Mouse (Mus musculus) CH12.LX (cell line): Measurements from ENCODE around the gene Tob1. TPM values are rescaled to one million over a fixed set of nuclear protein-coding genes. Genes with fewer than 3 reads are reported as not detected.

ENCODE experiments used
- DNase-seq: peaks from one replicate; pipeline ENCODE4 v3.0.0-alpha.2; 2013; ENCODE audit errors: extremely low read depth
- H3K27ac ChIP-seq: 2 replicates; pipeline ENCODE4 v1.5.1; 2012; ENCODE audit warnings: low read depth, mild to moderate bottlenecking, control low read depth, moderate library complexity; ENCODE audit not compliant: insufficient read depth
- H3K27me3 ChIP-seq: replicated peaks from 2 replicates; pipeline ENCODE3; 2012; ENCODE audit warnings: inconsistent platforms
- H3K36me3 ChIP-seq, 2 experiments: replicated peaks in 1 of 2; 2 replicates each; pipeline versions ENCODE3 to v1.6.1; 2012; ENCODE audit warnings: inconsistent platforms in 1 of 2, low read length in 1 of 2, mild to moderate bottlenecking in 1 of 2, mixed read lengths in 1 of 2, moderate library complexity in 1 of 2; ENCODE audit not compliant: control insufficient read depth in 1 of 2, insufficient read depth in 1 of 2
- H3K4me1 ChIP-seq, 2 experiments: 2 replicates each; pipeline ENCODE4 v1.6.1; 2012; ENCODE audit warnings: inconsistent platforms in 1 of 2, moderate library complexity in 1 of 2; ENCODE audit not compliant: insufficient read depth in 2 of 2, control insufficient read depth in 1 of 2
- H3K4me2 ChIP-seq: 2 replicates; pipeline ENCODE4 v1.6.1; 2012; ENCODE audit warnings: low read depth, mild to moderate bottlenecking, control low read depth; ENCODE audit not compliant: poor library complexity, insufficient read depth, severe bottlenecking
- H3K4me3 ChIP-seq, 3 experiments: fragments of 150-350 bp in 1 of 3; sonication (generic) in 1 of 3; replicated peaks in 1 of 3; 2 replicates each; pipeline versions ENCODE3 to v1.5.1; 2011 to 2012; ENCODE audit warnings: low read depth in 2 of 3, low read length in 2 of 3, mild to moderate bottlenecking in 2 of 3, moderate library complexity in 2 of 3, control low read depth in 1 of 3, improper control_type of control experiment in 1 of 3, inconsistent platforms in 1 of 3, mixed read lengths in 1 of 3; ENCODE audit not compliant: poor library complexity in 1 of 3
- H3K79me2 ChIP-seq: replicated peaks from 2 replicates; pipeline ENCODE4 v1.6.1; 2012; ENCODE audit warnings: mild to moderate bottlenecking, moderate library complexity; ENCODE audit not compliant: control insufficient read depth, poor library complexity, insufficient read depth, severe bottlenecking; ENCODE audit errors: extremely low read depth
- H3K9ac ChIP-seq: 2 replicates; pipeline ENCODE4 v1.6.1; 2012; ENCODE audit warnings: low read depth, mild to moderate bottlenecking, control low read depth, moderate library complexity; ENCODE audit not compliant: insufficient read depth
- H3K9me3 ChIP-seq: replicated peaks from 2 replicates; pipeline ENCODE3; 2012; ENCODE audit warnings: low read length, inconsistent platforms, mixed read lengths
- BHLHE40 ChIP-seq: IDR thresholded peaks from 2 replicates; pipeline ENCODE4 v1.6.1; 2011; ENCODE audit warnings: mild to moderate bottlenecking, low read depth, low read length, improper control_type of control experiment
- CHD1 ChIP-seq: IDR thresholded peaks from 2 replicates; pipeline ENCODE4 v1.6.1; 2012; ENCODE audit warnings: low read depth, low read length, improper control_type of control experiment, inconsistent platforms
- CHD2 ChIP-seq: IDR thresholded peaks from 2 replicates; pipeline ENCODE4 v1.6.1; 2011; ENCODE audit warnings: low read length, improper control_type of control experiment
- CTCF ChIP-seq, 2 experiments: IDR thresholded peaks in 1 of 2; conservative IDR thresholded peaks in 1 of 2; 2 replicates each; pipeline ENCODE4 v1.5.1; 2011 to 2012; ENCODE audit warnings: low read depth in 2 of 2, low read length in 2 of 2, improper control_type of control experiment in 1 of 2, inconsistent platforms in 1 of 2, mild to moderate bottlenecking in 1 of 2, moderate library complexity in 1 of 2
- E2F4 ChIP-seq: IDR thresholded peaks from 2 replicates; pipeline ENCODE4 v1.6.1; 2011; ENCODE audit warnings: low read depth, low read length, improper control_type of control experiment; ENCODE audit not compliant: insufficient replicate concordance
- ELF1 ChIP-seq: IDR thresholded peaks from 2 replicates; pipeline ENCODE4 v1.6.1; 2014; ENCODE audit warnings: low read depth, mild to moderate bottlenecking, inconsistent platforms, low read length, improper control_type of control experiment
- EP300 ChIP-seq: IDR thresholded peaks from 2 replicates; pipeline ENCODE4 v1.6.1; 2011; ENCODE audit warnings: low read length, improper control_type of control experiment
- ETS1 ChIP-seq: conservative IDR thresholded peaks from 2 replicates; pipeline ENCODE4 v1.6.1; 2012; ENCODE audit warnings: low read depth, mild to moderate bottlenecking, inconsistent platforms, low read length, improper control_type of control experiment, moderate library complexity
- GABPA ChIP-seq: IDR thresholded peaks from 2 replicates; pipeline ENCODE4 v1.6.1; 2012; ENCODE audit warnings: low read depth, low read length, improper control_type of control experiment, inconsistent platforms; ENCODE audit not compliant: insufficient replicate concordance
- HCFC1 ChIP-seq: IDR thresholded peaks from 2 replicates; pipeline ENCODE4 v1.6.1; 2012; ENCODE audit warnings: low read depth, mild to moderate bottlenecking, inconsistent platforms, low read length, improper control_type of control experiment
- IRF4 ChIP-seq: IDR thresholded peaks from 2 replicates; pipeline ENCODE4 v1.6.1; 2014; ENCODE audit warnings: low read depth, mild to moderate bottlenecking, inconsistent platforms, low read length, improper control_type of control experiment
- JUN ChIP-seq: IDR thresholded peaks from 2 replicates; pipeline ENCODE4 v1.6.1; 2011; ENCODE audit warnings: low read depth, mild to moderate bottlenecking, low read length, improper control_type of control experiment, moderate library complexity; ENCODE audit not compliant: insufficient read depth
- JUND ChIP-seq: conservative IDR thresholded peaks from 2 replicates; pipeline ENCODE4 v1.6.1; 2011; ENCODE audit warnings: low read depth, low read length, improper control_type of control experiment
- KAT2A ChIP-seq: IDR thresholded peaks from 2 replicates; pipeline ENCODE4 v1.6.1; 2012; ENCODE audit warnings: low read length, improper control_type of control experiment, inconsistent platforms; ENCODE audit not compliant: insufficient replicate concordance
- MAFK ChIP-seq: IDR thresholded peaks from 2 replicates; pipeline ENCODE4 v1.6.1; 2011; ENCODE audit warnings: low read length, improper control_type of control experiment; ENCODE audit not compliant: insufficient replicate concordance
- MAX ChIP-seq: IDR thresholded peaks from 2 replicates; pipeline ENCODE4 v1.6.1; 2011; ENCODE audit warnings: low read length, improper control_type of control experiment
- MAZ ChIP-seq: IDR thresholded peaks from 2 replicates; pipeline ENCODE4 v1.6.1; 2012; ENCODE audit warnings: low read depth, mild to moderate bottlenecking, inconsistent platforms, low read length, improper control_type of control experiment, moderate library complexity
- MEF2A ChIP-seq: IDR thresholded peaks from 2 replicates; pipeline ENCODE4 v1.6.1; 2014; ENCODE audit warnings: low read depth, mild to moderate bottlenecking, inconsistent platforms, low read length, improper control_type of control experiment, borderline replicate concordance
- MXI1 ChIP-seq: IDR thresholded peaks from 2 replicates; pipeline ENCODE4 v1.6.1; 2011; ENCODE audit warnings: mild to moderate bottlenecking, low read depth, low read length, improper control_type of control experiment
- MYC ChIP-seq: IDR thresholded peaks from 2 replicates; pipeline ENCODE4 v1.6.1; 2011; ENCODE audit warnings: low read depth, mild to moderate bottlenecking, improper control_type of control experiment, low read length
- NELFE ChIP-seq: IDR thresholded peaks from 2 replicates; pipeline ENCODE4 v1.6.1; 2011; ENCODE audit warnings: low read depth, low read length, improper control_type of control experiment
- NRF1 ChIP-seq: IDR thresholded peaks from 2 replicates; pipeline ENCODE4 v1.6.1; 2014; ENCODE audit warnings: low read depth, mild to moderate bottlenecking, inconsistent platforms, low read length, improper control_type of control experiment, moderate library complexity
- PAX5 ChIP-seq: IDR thresholded peaks from 2 replicates; pipeline ENCODE4 v1.6.1; 2012; ENCODE audit warnings: low read length, inconsistent platforms, mixed read lengths
- POLR2A ChIP-seq: IDR thresholded peaks from 2 replicates; pipeline ENCODE4 v1.6.1; 2011; ENCODE audit warnings: low read depth, mild to moderate bottlenecking, improper control_type of control experiment, low read length
- POLR2AphosphoS2 ChIP-seq: IDR thresholded peaks from 2 replicates; pipeline ENCODE4 v1.6.1; 2011; ENCODE audit warnings: low read depth, low read length, improper control_type of control experiment
- RAD21 ChIP-seq: IDR thresholded peaks from 2 replicates; pipeline ENCODE4 v1.6.1; 2011; ENCODE audit warnings: low read depth, mild to moderate bottlenecking, low read length, improper control_type of control experiment, moderate library complexity
- RCOR1 ChIP-seq: conservative IDR thresholded peaks from 2 replicates; pipeline ENCODE4 v1.6.1; 2012; ENCODE audit warnings: low read depth, mild to moderate bottlenecking, inconsistent platforms, low read length, improper control_type of control experiment
- SIN3A ChIP-seq: IDR thresholded peaks from 2 replicates; pipeline ENCODE4 v1.6.1; 2012; ENCODE audit warnings: low read length, improper control_type of control experiment, inconsistent platforms
- SMC3 ChIP-seq: IDR thresholded peaks from 2 replicates; pipeline ENCODE4 v1.6.1; 2011; ENCODE audit warnings: low read depth, low read length, improper control_type of control experiment
- TBP ChIP-seq: conservative IDR thresholded peaks from 2 replicates; pipeline ENCODE4 v1.6.1; 2011; ENCODE audit warnings: low read depth, low read length, improper control_type of control experiment
- TCF12 ChIP-seq: IDR thresholded peaks from 2 replicates; pipeline ENCODE4 v1.6.1; 2014; ENCODE audit warnings: low read depth, mild to moderate bottlenecking, inconsistent platforms, low read length, improper control_type of control experiment
- UBTF ChIP-seq: IDR thresholded peaks from 2 replicates; pipeline ENCODE4 v1.6.1; 2012; ENCODE audit warnings: low read depth, mild to moderate bottlenecking, inconsistent platforms, low read length, improper control_type of control experiment, moderate library complexity
- USF1 ChIP-seq: IDR thresholded peaks from 2 replicates; pipeline ENCODE4 v1.6.1; 2014; ENCODE audit warnings: low read depth, mild to moderate bottlenecking, inconsistent platforms, low read length, improper control_type of control experiment
- USF2 ChIP-seq: conservative IDR thresholded peaks from 2 replicates; pipeline ENCODE4 v1.6.1; 2011; ENCODE audit warnings: low read depth, low read length, improper control_type of control experiment
- ZC3H11A ChIP-seq: IDR thresholded peaks from 2 replicates; pipeline ENCODE4 v1.6.1; 2012; ENCODE audit warnings: low read depth, mild to moderate bottlenecking, inconsistent platforms, low read length, improper control_type of control experiment
- ZKSCAN1 ChIP-seq: IDR thresholded peaks from 2 replicates; pipeline ENCODE4 v1.6.1; 2012; ENCODE audit warnings: low read depth, inconsistent platforms, low read length, improper control_type of control experiment, borderline replicate concordance
- ZMIZ1 ChIP-seq: IDR thresholded peaks from 2 replicates; pipeline ENCODE4 v1.6.1; 2012; ENCODE audit warnings: low read depth, mild to moderate bottlenecking, inconsistent platforms, low read length, improper control_type of control experiment
- ZNF384 ChIP-seq: IDR thresholded peaks from 2 replicates; pipeline ENCODE4 v1.6.1; 2012; ENCODE audit warnings: low read depth, low read length, improper control_type of control experiment, inconsistent platforms
- dilution Hi-C: fragments of 300-500 bp; cut with MboI; formaldehyde crosslinking; loops from 2 replicates; pipeline ENCODE4 v1.14.3; 2020; ENCODE audit warnings: low sequenced_read_pairs; ENCODE audit not compliant: extremely low pct_unique_long_range_greater_than_20kb, extremely low pct_ligation_motif_present
- in situ Hi-C: fragments of 300-500 bp; cut with MboI; formaldehyde crosslinking; loops from 3 replicates; pipeline ENCODE4 v1.14.3; 2019; ENCODE audit warnings: low sequenced_read_pairs, low pct_ligation_motif_present, low pct_unique_long_range_greater_than_20kb, mixed read lengths
- polyA plus RNA-seq: library from polyadenylated mRNA; unstranded; fragments of >175 nt; gene quantifications from 2 replicates; pipeline ENCODE4 v1.2.1, GENCODE M21; 2012; ENCODE audit warnings: low read depth; ENCODE audit not compliant: insufficient read length
- total RNA-seq, 2 experiments: library from RNA; depleted of rRNA; stranded (reverse); fragments of 300-350 nt in 1 of 2; fragments of >200 nt in 1 of 2; gene quantifications; 2 replicates each; pipeline ENCODE4 v1.2.3; 2012 to 2014

Tob1 gene
- total and polyA plus RNA-seq, 3 experiments: 9.0 to 14.3 (median 10.6) TPM

DNA sequence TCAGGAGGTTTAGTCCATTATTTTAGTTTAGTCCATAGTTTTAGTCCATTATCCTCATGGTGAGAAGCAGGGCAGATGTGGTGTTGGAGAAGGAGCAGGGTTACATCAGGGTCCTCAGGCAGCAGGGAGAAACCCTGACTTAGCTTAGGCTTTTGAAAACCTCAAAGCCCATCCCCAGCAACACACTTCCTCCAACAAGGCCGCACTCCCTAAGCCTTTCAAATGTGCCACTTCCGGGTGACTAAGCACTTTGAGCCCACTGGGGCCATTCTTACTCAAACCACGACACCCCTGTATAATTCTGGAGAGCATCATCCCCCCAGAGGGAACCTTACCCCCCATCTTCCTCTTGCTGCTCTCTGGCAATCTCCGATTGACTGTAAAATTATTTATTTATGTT, 48.6 kb downstream of the Tob1 start:
- Histone ChIP-seq H3K9ac (no peak overlapping the region), H3K4me3 (no peak overlapping the region), H3K4me1 (peaks cover 10 to 37% of the 10 kb centered on the region in 2 experiments; a peak in 3 of 4 replicates), H3K36me3 (no peaks in the 10 kb centered on the region), H3K79me2 (no peaks in the 10 kb centered on the region), H3K27ac (no peak overlapping the region), H3K27me3 (no peaks in the 10 kb centered on the region), H3K9me3 (peaks cover 8% of the 10 kb centered on the region), H3K4me2 (no peak overlapping the region)
- peak; percentile 90 for DNase-seq
- TF ChIP-seq BHLHE40 (peak; percentile 71), TCF12 (peak; percentile 68; the same call in 1 of the 2 replicates), JUND (peak; percentile 81), E2F4 (no peak), RCOR1 (peak; percentile 67; the same call in 1 of the 2 replicates), ZKSCAN1 (no peak), CTCF (conservative IDR thresholded peaks at IDR 0.05 in 1 of 2, IDR thresholded peaks at IDR 0.05 in 1 of 2; ENCODE audit: low read depth in 2 of 2, low read length in 2 of 2) (no peak), CHD1 (no peak), MAZ (0 out of 2 replicates have a peak, but pooled peaks have one; percentile 53), POLR2A (no peak), JUN (peak; percentile 69), ZNF384 (no peak), GABPA (no peak), USF1 (no peak), HCFC1 (peak; percentile 45), MAX (peak; percentile 77), PAX5 (no peak), MEF2A (peak; percentile 80), MXI1 (0 out of 2 replicates have a peak, but pooled peaks have one; percentile 25), IRF4 (peak; percentile 94), UBTF (no peak), POLR2AphosphoS2 (no peak), NRF1 (no peak), KAT2A (peak; percentile 56; the same call in 1 of the 2 replicates), ETS1 (peak; percentile 81), SIN3A (no peak), MAFK (peak; percentile 87), NELFE (no peak), USF2 (no peak), ZMIZ1 (no peak), EP300 (peak; percentile 84), MYC (no peak), CHD2 (peak; percentile 73; the same call in 1 of the 2 replicates), ELF1 (peak; percentile 93), ZC3H11A (no peak), SMC3 (no peak), TBP (no peak), RAD21 (no peak; the same call in 1 of the 2 replicates)
- dilution Hi-C loops: no loop called here
- in situ Hi-C loops: loop anchor here (25.0 kb wide), 1 partner anchor 298 kb away; the partner anchor contains the start of genes Gm20390, Nme1 and Nme2
